7 mouse cellular contexts compared by ENCODE assay signal in genomic region chr3:116129259-116129738, GRCm38 (mm10). TPM values are rescaled to one million over a fixed set of nuclear protein-coding genes. Genes with fewer than 3 reads are reported as not detected.
DNase-seq lines count a peak whose midpoint lies in the region.

Gene Vcam1, minus strand, starts transcription at chr3:116129688.

- no peaks in the 10 kb centered on the region for H3K36me3 ChIP-seq in macrophage (ENCODE audit: inconsistent target)

- no peak within 1 kb of the TSS for H3K4me3 ChIP-seq in macrophage (ENCODE audit: inconsistent target)

- WGBS in macrophage (ENCODE audit: missing documents) = 37% methylated on average over 9 of the region's 9 CpGs

- H3K79me2 ChIP-seq in macrophage (ENCODE audit: inconsistent target) = no peaks in the 10 kb centered on the region

- H3K27ac ChIP-seq in macrophage = no peak within 1 kb of the TSS

- intact Hi-C loops in gastrocnemius, postnatal 14 days (cut with DNase I; ENCODE audit: low total_unique reads) = no loop called here
- intact Hi-C loops in left cerebral cortex, postnatal 14 days (cut with DNase I) = no loop called here

- peak; percentile 66 for DNase-seq in adrenal gland, adult 2 months
- DNase-seq in embryo, embryonic 11.5 days (ENCODE audit: low read depth, low spot score) = peak; percentile 57
- peak; percentile 40 for DNase-seq in gastrocnemius, postnatal 14 days
- peak; percentile 15 for DNase-seq in induced T-regulatory cell, adult 2 months (ENCODE audit: low read depth)
- DNase-seq in left cerebral cortex, postnatal 14 days (ENCODE audit: low spot score in 2 of 2) = peak; percentile 22 to 53
- peak; percentile 23 to 34 for DNase-seq in spleen, postnatal 36 days (ENCODE audit: low spot score in 2 of 2)

RNA-seq across cellular contexts. Expression of gene Vcam1, which starts in this region (rescaled TPM):
- total RNA-seq in adrenal gland, adult 2 months (2021) = 10 to 100 TPM; 15.9 to 19.3 TPM
- 0.94 and 2.2 TPM in 2 replicates for polyA plus RNA-seq in adrenal gland, adult 2 months (2012; rRNA removed)
- 1 to 10 TPM; 5.3 to 6.3 TPM for total RNA-seq in gastrocnemius, postnatal 14 days (2021)
- 10 to 100 TPM; 34.6 to 35.2 TPM for total RNA-seq in left cerebral cortex, postnatal 14 days (2021)
- 100 to 1,000 TPM in 8 of 26 experiments, 10 to 100 TPM in 9, 1 to 10 TPM in 8, under 1 TPM in 1; 0.96 to 180 (median 35.2) TPM for total RNA-seq in macrophage (2018; cell fraction: chromatin; rRNA removed)
- total RNA-seq in macrophage (2018; cell fraction: cytosol; rRNA removed) = 100 to 1,000 TPM in 1 of 26 experiments, 10 to 100 TPM in 18, 1 to 10 TPM in 7; 3.8 to 119 (median 14.3) TPM
- 100 to 1,000 TPM in 9 of 26 experiments, 10 to 100 TPM in 15, 1 to 10 TPM in 2; 4.0 to 249 (median 67.1) TPM for total RNA-seq in macrophage (2018; cell fraction: nucleus; rRNA removed)
- polyA plus RNA-seq in macrophage (2018) = 6.6 to 19.8 TPM (median 15.5 TPM) in 3 replicates

Comparison
In these comparisons a context has a peak if more than half of its experiments do, and no peak if none do; other contexts are left out.
1. DNase-seq: peak in every context shown above with its lines; median percentile 66 in adrenal gland, adult 2 months; 57 in embryo, embryonic 11.5 days; 40 in gastrocnemius, postnatal 14 days; 38 in left cerebral cortex, postnatal 14 days; 28 in spleen, postnatal 36 days; 15 in induced T-regulatory cell, adult 2 months.